Mouse (Mus musculus) hindbrain, embryonic 14.5 days (tissue): ENCODE measurements at regions not wholly inside any gene's neighbourhood (a gene's known extent, or its start where the extent isn't known, plus 50 kb on each side); places are given as distances from the start of the nearest gene placed in this dataset.

Source experiments
- ATAC-seq: fragments of 200-750 bp; cut with Nextera tagmentation; 2 replicates; pipeline ENCODE4 v1.8.0; 2017; ENCODE audit warnings: moderate number of reproducible peaks, mild to moderate bottlenecking, moderate TSS enrichment, moderate library complexity; ENCODE audit not compliant: low FRiP score
- DNase-seq: peaks from one replicate; pipeline ENCODE4 v3.0.0-alpha.2; 2015; ENCODE audit warnings: low spot score
- H3K27ac ChIP-seq: fragments of 300-500 bp; sonication (generic); 2 replicates; pipeline ENCODE4 v1.5.1; 2014; ENCODE audit warnings: mild to moderate bottlenecking, moderate library complexity
- H3K27me3 ChIP-seq: fragments of 300-500 bp; sonication (generic); 2 replicates; pipeline ENCODE4 v1.6.1; 2014; ENCODE audit warnings: mild to moderate bottlenecking, low read length, mixed read lengths; ENCODE audit not compliant: control insufficient read depth, insufficient read depth
- H3K36me3 ChIP-seq: fragments of 300-500 bp; sonication (generic); replicated peaks from 2 replicates; pipeline ENCODE4 v1.6.1; 2014; ENCODE audit not compliant: control insufficient read depth, insufficient read depth
- H3K4me1 ChIP-seq: fragments of 300-500 bp; sonication (generic); replicated peaks from 2 replicates; pipeline ENCODE4 v1.6.1; 2014; ENCODE audit warnings: antibody characterized with exemption, low read length, mixed read lengths; ENCODE audit not compliant: control insufficient read depth, insufficient read depth
- H3K4me2 ChIP-seq: fragments of 300-500 bp; sonication (generic); replicated peaks from 2 replicates; pipeline ENCODE4 v1.6.1; 2014; ENCODE audit warnings: mild to moderate bottlenecking, moderate library complexity
- H3K4me3 ChIP-seq: fragments of 300-500 bp; sonication (generic); replicated peaks from 2 replicates; pipeline ENCODE4 v1.5.1; 2014; ENCODE audit warnings: mild to moderate bottlenecking, low read length
- H3K9ac ChIP-seq: fragments of 300-500 bp; sonication (generic); 2 replicates; pipeline ENCODE4 v1.6.1; 2014
- H3K9me3 ChIP-seq: fragments of 300-500 bp; sonication (generic); 2 replicates; pipeline ENCODE4 v1.6.1; 2016; ENCODE audit warnings: low read length; ENCODE audit not compliant: control insufficient read depth
- WGBS: fragments of 180-500 bp; shearing (Covaris S2); extraction: QIAGEN DNeasy Blood & Tissue Kit; methylation state at CpG from one replicate; pipeline ENCODE4 v1.1.7; 2014; 5-methylcytosine and 5-hydroxymethylcytosine counted together

DNA sequence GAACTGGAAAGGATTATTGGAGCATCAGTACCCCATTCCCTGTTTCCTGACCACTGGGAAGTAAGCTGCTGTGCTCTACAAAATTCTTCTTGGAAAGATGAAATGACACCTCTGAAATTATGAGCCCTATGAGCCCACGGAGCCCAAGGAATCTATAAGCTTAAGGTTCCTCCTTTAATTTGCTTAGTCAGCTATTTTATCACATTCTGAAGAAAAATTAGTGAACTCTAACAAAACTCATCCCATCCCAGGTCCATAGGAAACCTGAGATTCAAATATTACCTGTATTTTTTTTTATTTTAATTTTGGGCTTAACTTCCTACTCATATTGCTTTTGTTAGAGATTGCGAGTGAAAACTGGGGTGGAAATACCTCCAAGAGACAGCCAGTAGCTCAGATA, 194.5 kb upstream of the B3gat1 start:
- whole genome bisulfite sequencing = 94% methylated on average over 2 of the region's 2 CpGs
- ATAC-seq = no peak
- no peak overlapping the region for H3K27ac ChIP-seq

DNA sequence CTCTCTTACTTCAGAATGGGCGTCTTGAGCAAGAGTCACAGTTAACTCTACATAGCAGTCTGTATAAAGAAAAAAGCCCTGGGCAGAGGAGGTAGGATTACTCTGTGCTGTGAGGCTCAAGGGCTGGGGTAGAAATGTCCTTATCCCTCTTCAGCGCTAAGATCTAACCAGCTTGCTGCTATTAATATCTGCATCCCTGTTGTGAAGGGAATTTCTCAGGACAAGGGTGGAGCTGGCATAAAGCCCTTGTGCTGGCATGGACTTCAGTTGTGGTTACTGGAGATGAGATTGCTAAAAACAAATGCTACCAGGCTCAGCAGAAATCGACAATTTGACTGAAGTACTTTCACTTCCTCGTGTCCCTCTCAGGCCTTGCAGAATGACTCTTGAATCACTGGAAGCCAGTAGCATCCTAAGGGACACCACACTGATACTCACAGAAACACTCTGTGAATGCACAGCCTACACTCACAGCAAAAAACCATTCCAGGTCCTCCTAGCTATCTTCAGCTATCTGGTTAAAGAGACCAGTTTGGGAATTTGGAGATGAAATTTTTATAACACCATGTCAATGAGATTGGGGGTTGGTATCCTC, 185.1 kb upstream of the B3gat1 start:
- Histone ChIP-seq H3K4me1 (no peaks in the 10 kb centered on the region), H3K4me2 (no peak overlapping the region), H3K36me3 (no peaks in the 10 kb centered on the region), H3K27me3 (no peaks in the 10 kb centered on the region), H3K9me3 (no peaks in the 10 kb centered on the region), H3K4me3 (no peak overlapping the region), H3K9ac (no peak overlapping the region), H3K27ac (no peak overlapping the region)
- DNase-seq = no peak
- 72% methylated on average over 4 of the region's 4 CpGs for WGBS
- ATAC-seq = no peak

More for the DNA sequence above, 194.5 kb upstream of the B3gat1 start:
- no peaks in the 10 kb centered on the region for H3K4me1 ChIP-seq
- no peak for DNase-seq
- H3K27me3 ChIP-seq = no peaks in the 10 kb centered on the region
- no peak overlapping the region for H3K4me3 ChIP-seq
- H3K9ac ChIP-seq = no peak overlapping the region
- no peaks in the 10 kb centered on the region for H3K36me3 ChIP-seq
- no peak overlapping the region for H3K4me2 ChIP-seq
- no peaks in the 10 kb centered on the region for H3K9me3 ChIP-seq

DNA sequence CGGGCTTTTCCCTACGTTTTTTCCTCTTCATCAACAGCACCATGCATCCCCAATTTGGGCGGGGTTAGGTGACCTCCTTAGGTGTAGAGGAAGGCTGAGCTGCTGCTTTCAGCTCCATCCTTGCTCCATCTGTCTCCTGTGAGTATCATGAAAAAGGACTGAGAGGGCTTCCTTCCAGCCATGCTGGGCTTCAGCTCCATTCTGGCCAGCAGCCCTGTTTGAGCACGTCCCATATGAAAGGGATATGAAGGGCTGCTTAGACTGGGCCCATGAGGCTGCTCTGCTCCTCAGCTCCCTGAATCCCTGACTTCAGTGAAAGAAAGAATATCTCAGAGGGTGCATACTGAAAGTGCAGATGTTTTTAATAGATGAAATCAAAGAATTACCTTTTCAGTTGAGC, 184.4 kb upstream of the B3gat1 start:
- H3K9ac ChIP-seq = no peak overlapping the region
- H3K4me3 ChIP-seq = no peak overlapping the region
- H3K4me2 ChIP-seq = no peak overlapping the region
- H3K27ac ChIP-seq = no peak overlapping the region
- no peaks in the 10 kb centered on the region for H3K27me3 ChIP-seq
- WGBS = 80% methylated on average over 4 of the region's 4 CpGs
- no peak for DNase-seq
- no peak for ATAC-seq
- H3K4me1 ChIP-seq = no peaks in the 10 kb centered on the region
- no peaks in the 10 kb centered on the region for H3K9me3 ChIP-seq
- no peaks in the 10 kb centered on the region for H3K36me3 ChIP-seq

DNA sequence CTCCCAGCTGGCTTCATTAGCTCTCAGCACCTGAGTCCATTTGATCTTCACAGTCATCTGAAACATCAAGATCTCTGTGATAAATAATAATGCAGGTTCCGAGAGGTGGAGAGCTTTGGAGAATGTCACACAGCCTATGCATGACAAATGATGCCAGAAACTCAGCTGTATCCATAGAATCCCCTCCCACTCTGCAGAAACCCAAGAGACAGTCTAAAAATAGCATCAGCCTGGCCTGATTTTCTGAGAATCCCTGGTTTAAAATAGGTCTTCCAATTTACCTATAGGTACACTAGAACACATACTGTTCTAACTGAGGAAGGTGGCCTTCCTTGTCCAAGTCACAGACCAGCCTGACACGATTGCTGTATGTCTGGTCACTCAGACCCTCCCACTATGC, 184.0 kb upstream of the B3gat1 start:
- Histone ChIP-seq H3K4me2 (no peak overlapping the region), H3K9me3 (no peaks in the 10 kb centered on the region), H3K27ac (no peak overlapping the region), H3K36me3 (no peaks in the 10 kb centered on the region), H3K27me3 (no peaks in the 10 kb centered on the region), H3K9ac (no peak overlapping the region), H3K4me1 (no peaks in the 10 kb centered on the region), H3K4me3 (no peak overlapping the region)
- DNase-seq (no peak), ATAC-seq (no peak)
- 82% methylated on average over 2 of the region's 2 CpGs for WGBS

DNA sequence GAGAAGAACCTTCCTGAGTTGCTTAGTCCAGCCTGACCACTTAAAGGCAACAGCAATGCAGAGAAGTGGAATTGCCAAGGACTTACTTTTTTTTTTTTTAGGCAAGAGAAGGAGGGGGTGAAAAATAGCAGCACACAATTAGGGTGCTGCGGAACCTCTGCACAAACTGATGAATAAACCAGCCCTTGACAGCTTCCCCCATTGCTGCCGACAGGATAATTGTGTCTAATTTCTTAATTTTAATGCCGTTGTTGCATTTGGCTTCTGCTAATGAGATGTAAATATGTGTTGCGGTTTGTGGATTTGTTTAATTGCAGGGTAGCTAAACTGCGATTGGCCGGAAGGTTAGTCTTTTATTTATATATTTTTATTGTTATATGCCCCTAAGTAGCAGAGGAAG, 157.5 kb upstream of the B3gat1 start:
- no peaks in the 10 kb centered on the region for H3K9me3 ChIP-seq
- no peak overlapping the region for H3K27ac ChIP-seq
- H3K4me3 ChIP-seq = no peak overlapping the region
- DNase-seq (no peak), ATAC-seq (no peak)
- no peaks in the 10 kb centered on the region for H3K27me3 ChIP-seq
- H3K36me3 ChIP-seq = no peaks in the 10 kb centered on the region
- WGBS = 79% methylated on average over 6 of the region's 6 CpGs
- no peak overlapping the region for H3K4me2 ChIP-seq
- no peak overlapping the region for H3K9ac ChIP-seq
- no peaks in the 10 kb centered on the region for H3K4me1 ChIP-seq

DNA sequence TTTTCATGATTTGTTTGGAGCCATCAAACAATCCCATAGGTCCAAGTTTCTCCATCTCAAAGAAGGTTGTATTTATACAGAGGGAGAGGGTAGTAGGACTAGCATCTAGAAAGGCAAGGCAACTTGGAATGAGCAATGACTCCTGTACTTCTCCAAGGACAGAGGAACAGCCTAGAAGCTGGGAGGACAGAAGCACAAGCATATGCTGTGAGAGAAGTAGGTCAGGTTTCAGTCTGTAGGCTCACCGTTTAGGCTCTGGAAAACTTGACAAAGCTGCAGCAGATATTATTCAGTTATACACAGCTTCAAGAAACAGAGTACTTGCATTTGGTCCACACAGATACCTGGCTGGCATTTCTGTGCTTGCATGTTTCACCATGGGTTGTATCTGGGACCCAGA, 131.5 kb upstream of the B3gat1 start:
- Histone ChIP-seq H3K9me3 (no peaks in the 10 kb centered on the region), H3K4me1 (no peaks in the 10 kb centered on the region), H3K27ac (no peak overlapping the region), H3K4me3 (no peak overlapping the region), H3K27me3 (no peaks in the 10 kb centered on the region), H3K9ac (no peak overlapping the region), H3K4me2 (no peak overlapping the region), H3K36me3 (no peaks in the 10 kb centered on the region)
- 88% methylated on average over 1 of the region's 1 CpGs for WGBS
- ATAC-seq (no peak), DNase-seq (no peak)

DNA sequence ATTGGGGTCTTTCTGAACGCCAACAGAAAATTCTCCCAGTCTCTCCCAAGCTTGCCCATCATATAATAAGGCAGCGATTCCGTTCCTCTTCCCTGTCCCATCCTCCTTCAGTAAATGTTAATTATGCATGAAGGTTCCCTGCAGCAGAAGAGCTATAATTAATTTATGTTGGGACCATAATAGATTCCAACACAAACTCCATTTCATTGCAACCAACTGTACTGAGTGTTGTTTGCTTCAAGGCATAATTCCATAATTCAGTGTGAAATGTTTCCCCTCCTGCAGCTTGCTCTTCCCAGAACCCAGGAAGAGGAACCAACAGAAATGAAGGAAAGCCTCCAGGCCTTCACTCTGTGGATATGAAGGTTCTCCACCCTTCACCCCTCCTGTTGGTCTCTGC, 129.0 kb upstream of the B3gat1 start:
- H3K27me3 ChIP-seq = no peaks in the 10 kb centered on the region
- H3K9ac ChIP-seq = no peak overlapping the region
- no peak overlapping the region for H3K27ac ChIP-seq
- no peaks in the 10 kb centered on the region for H3K9me3 ChIP-seq
- 64% methylated on average over 3 of the region's 3 CpGs for WGBS
- no peaks in the 10 kb centered on the region for H3K4me1 ChIP-seq
- no peak for DNase-seq
- no peak overlapping the region for H3K4me3 ChIP-seq
- no peak overlapping the region for H3K4me2 ChIP-seq
- no peak for ATAC-seq
- no peaks in the 10 kb centered on the region for H3K36me3 ChIP-seq

DNA sequence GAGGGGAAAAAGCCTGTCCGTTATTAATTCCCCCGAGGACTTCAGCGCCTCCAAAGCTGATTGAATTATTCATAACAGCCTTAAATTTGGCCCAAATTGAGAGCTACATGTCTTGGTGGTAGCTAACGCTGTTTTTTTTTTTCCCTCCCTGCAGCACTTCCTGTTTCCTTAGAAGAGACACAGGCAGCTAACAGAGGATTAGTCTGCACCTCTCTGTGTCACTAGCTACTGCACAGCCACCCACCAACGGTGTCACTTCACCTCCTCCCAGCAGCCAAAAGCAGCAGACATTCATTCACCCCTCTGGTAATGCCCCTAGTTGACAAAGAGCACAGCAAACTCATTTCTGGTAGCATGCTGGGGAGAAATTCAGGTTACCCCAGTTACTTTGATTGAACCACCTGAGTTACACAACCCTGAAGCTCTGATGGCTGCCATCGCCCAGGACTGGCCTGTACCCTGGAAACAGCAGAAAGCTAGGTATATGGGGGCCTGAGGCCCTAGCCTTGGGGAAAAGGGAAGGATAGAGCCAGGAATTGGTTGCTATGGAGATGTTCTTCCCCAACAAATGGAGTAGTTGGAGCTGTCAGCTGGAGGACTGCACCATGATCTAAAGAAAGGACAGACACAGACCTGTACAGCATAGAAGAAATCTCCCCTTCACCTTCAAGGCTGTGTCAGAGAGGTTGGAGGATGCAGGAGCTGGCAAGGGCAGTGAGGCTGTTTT, 121.7 kb upstream of the B3gat1 start:
- ATAC-seq (no peak), DNase-seq (no peak)
- WGBS = 61% methylated on average over 6 of the region's 6 CpGs
- Histone ChIP-seq H3K9me3 (no peaks in the 10 kb centered on the region), H3K36me3 (no peaks in the 10 kb centered on the region), H3K4me1 (0 out of 2 replicates have a peak, but pooled peaks cover 5% of the 10 kb centered on the region), H3K4me3 (no peak overlapping the region), H3K4me2 (no peak overlapping the region), H3K9ac (no peak overlapping the region), H3K27ac (no peak overlapping the region), H3K27me3 (no peaks in the 10 kb centered on the region)

DNA sequence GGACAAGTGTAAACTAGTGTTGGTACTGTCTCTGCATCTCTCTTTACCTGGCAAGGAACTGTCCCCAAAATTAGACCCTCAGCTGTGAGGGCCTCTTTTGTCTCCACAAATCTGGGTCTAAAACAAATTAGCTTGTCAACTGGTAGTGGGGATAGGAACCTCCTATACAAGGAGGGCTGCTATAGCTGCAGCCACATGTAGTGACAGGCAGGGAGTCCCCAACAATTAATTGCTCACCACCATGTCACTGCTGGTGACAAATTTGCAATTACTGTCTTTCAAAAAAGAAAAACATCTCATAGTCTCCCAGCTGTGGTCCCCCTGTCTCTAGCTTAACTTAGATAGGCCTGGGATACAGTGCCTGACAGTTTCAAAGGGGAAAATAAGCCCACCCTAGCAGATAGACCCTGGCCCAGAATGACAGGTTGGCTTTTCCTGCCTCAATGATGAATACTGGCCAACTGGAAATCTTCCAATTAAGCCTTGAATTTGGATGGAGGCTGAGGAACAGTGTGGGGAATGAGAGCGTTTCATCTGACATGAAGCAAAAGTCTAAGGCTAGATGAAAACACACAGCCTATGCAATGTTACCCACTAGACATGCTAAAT, 110.6 kb upstream of the B3gat1 start:
- H3K27me3 ChIP-seq = no peaks in the 10 kb centered on the region
- H3K36me3 ChIP-seq = no peaks in the 10 kb centered on the region
- WGBS = 81% methylated on average over 1 of the region's 1 CpGs
- H3K4me1 ChIP-seq = no peaks in the 10 kb centered on the region
- H3K9me3 ChIP-seq = no peaks in the 10 kb centered on the region
- no peak overlapping the region for H3K27ac ChIP-seq
- H3K4me2 ChIP-seq = no peak overlapping the region
- no peak overlapping the region for H3K4me3 ChIP-seq
- DNase-seq = no peak
- no peak overlapping the region for H3K9ac ChIP-seq
- ATAC-seq = no peak
